Mouse (Mus musculus): ENCODE measurements around the gene Tbata. TPM values are rescaled to one million over a fixed set of nuclear protein-coding genes. Genes with fewer than 3 reads are reported as not detected.

Tbata gene
- polyA plus RNA-seq, 1 experiment from 2014 or later: not detected

DNA sequence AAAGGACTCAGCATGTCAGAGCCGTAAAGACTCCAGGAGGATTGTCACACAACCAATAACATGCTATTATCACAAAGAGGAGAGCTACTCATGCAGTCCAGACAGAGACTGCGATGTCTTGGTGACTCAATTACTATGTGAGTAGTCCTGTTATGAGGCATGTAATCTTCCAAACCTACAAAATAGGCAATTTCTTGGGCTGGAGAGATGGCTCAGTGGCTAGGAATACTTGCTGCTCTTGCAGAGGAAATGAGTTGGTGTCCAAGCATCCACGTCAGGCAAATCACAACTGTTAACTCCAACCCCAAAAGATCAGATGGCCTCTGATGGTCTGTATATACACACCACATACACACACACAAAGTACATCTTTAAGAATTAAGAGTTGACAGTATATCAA, 16.1 kb upstream of the Tbata start:
- H3K4me2 ChIP-seq: no peak overlapping the region
- no peaks in the 10 kb centered on the region for H3K9me3 ChIP-seq (ENCODE audit: control insufficient read depth, low read length)
- H3K4me3 ChIP-seq (ENCODE audit: low read depth, low read length): no peak overlapping the region
- H3K9ac ChIP-seq (ENCODE audit: low read depth, low read length): no peak overlapping the region
- WGBS: 69% methylated on average over 3 of the region's 3 CpGs
- H3K36me3 ChIP-seq (ENCODE audit: control insufficient read depth, insufficient read depth, low read length): no peaks in the 10 kb centered on the region
- peaks cover 7% of the 10 kb centered on the region for H3K4me1 ChIP-seq (replicated peaks; ENCODE audit: control insufficient read depth, insufficient read depth, low read length)
- DNase-seq (ENCODE audit: low spot score): no peak
- H3K27me3 ChIP-seq (replicated peaks; ENCODE audit: control insufficient read depth, insufficient read depth, low read length): no peaks in the 10 kb centered on the region; the same call in 1 of the 2 replicates
- no peak overlapping the region for H3K27ac ChIP-seq (ENCODE audit: low read depth, low read length)
- ATAC-seq (replicated peaks; ENCODE audit: low FRiP score): no peak

DNA sequence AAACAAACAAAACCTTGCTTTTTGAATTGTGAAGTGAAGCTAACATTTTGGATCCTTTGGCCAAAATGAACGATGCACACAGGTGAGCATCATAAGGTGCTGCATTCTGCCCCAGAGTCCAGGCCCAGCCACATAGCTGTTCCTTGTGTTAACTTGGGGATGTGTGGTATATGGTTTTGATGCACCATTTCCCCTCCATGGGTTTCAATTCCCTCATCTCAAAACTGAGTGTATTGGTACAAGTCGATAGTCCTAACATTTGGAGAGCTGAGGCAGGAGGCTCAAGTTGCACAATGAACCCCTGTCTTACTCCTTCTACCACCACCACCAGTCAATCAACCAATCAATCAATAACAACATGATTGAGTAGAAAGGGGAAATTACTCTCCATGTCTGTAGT, 15.3 kb upstream of the Tbata start:
- no peak for ATAC-seq (replicated peaks; ENCODE audit: low FRiP score)
- no peak overlapping the region for H3K27ac ChIP-seq (ENCODE audit: low read depth, low read length)
- no peaks in the 10 kb centered on the region; the same call in 1 of the 2 replicates for H3K4me1 ChIP-seq (replicated peaks; ENCODE audit: control insufficient read depth, insufficient read depth, low read length)
- H3K4me3 ChIP-seq (ENCODE audit: low read depth, low read length): no peak overlapping the region
- H3K27me3 ChIP-seq (replicated peaks; ENCODE audit: control insufficient read depth, insufficient read depth, low read length): no peaks in the 10 kb centered on the region; the same call in 1 of the 2 replicates
- 95% methylated on average over 2 of the region's 2 CpGs for WGBS
- DNase-seq (ENCODE audit: low spot score): no peak
- no peak overlapping the region for H3K9ac ChIP-seq (ENCODE audit: low read depth, low read length)
- no peaks in the 10 kb centered on the region for H3K36me3 ChIP-seq (ENCODE audit: control insufficient read depth, insufficient read depth, low read length)
- no peak overlapping the region for H3K4me2 ChIP-seq
- H3K9me3 ChIP-seq (ENCODE audit: control insufficient read depth, low read length): no peaks in the 10 kb centered on the region

DNA sequence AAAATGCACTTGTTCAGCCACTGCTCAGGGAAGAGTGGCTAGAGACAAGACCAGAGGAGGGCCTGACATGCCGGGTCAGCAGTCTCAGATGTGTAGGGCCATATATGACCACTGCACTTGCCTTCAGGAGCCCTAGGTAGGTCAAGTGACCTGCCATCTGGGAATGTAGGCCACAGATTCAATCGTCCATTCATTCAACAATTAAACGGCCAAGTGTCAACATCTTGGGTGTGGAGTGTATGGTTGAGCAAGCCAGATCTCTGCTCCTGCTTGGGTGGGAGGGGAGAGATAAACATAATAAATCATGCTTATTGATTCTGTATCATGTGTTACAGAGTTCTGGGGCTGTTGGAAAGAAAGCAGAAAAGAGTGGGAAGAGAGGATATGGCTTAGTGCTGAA, 13.2 kb upstream of the Tbata start:
- H3K27ac ChIP-seq (ENCODE audit: low read depth, low read length): no peak overlapping the region
- ATAC-seq (replicated peaks; ENCODE audit: low FRiP score): no peak
- no peak overlapping the region for H3K4me3 ChIP-seq (ENCODE audit: low read depth, low read length)
- H3K36me3 ChIP-seq (ENCODE audit: control insufficient read depth, insufficient read depth, low read length): no peaks in the 10 kb centered on the region
- H3K27me3 ChIP-seq (replicated peaks; ENCODE audit: control insufficient read depth, insufficient read depth, low read length): no peaks in the 10 kb centered on the region; the same call in 1 of the 2 replicates
- no peaks in the 10 kb centered on the region; the same call in 1 of the 2 replicates for H3K4me1 ChIP-seq (replicated peaks; ENCODE audit: control insufficient read depth, insufficient read depth, low read length)
- 79% methylated on average over 3 of the region's 3 CpGs for WGBS
- H3K9me3 ChIP-seq (ENCODE audit: control insufficient read depth, low read length): no peaks in the 10 kb centered on the region
- no peak overlapping the region for H3K4me2 ChIP-seq
- DNase-seq (ENCODE audit: low spot score): no peak
- H3K9ac ChIP-seq (ENCODE audit: low read depth, low read length): no peak overlapping the region

DNA sequence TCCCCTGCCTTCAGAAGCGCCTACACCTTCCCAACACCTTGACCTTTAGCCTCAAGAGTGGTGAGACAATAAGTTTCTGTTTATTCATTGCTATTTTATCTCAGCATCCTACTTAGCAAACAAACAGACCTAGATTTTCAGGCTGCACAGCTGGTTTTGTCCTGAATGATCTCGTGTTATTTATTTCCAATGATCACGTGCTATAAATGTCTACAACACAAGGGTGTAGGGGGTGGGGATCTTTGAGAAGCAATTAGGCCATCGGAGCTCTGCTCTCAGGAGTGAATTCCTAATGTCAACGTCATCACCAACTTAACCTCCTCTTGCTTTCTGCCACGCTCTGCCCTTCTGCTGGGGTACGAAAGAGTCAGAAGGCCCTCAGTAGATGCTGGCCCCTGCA, 11.7 kb upstream of the Tbata start:
- no peaks in the 10 kb centered on the region for H3K27me3 ChIP-seq (replicated peaks; ENCODE audit: control insufficient read depth, insufficient read depth, low read length)
- H3K27ac ChIP-seq (ENCODE audit: low read depth, low read length): no peak overlapping the region
- H3K9me3 ChIP-seq (ENCODE audit: control insufficient read depth, low read length): no peaks in the 10 kb centered on the region
- H3K9ac ChIP-seq (ENCODE audit: low read depth, low read length): no peak overlapping the region
- WGBS: 74% methylated on average over 7 of the region's 7 CpGs
- no peaks in the 10 kb centered on the region for H3K36me3 ChIP-seq (ENCODE audit: control insufficient read depth, insufficient read depth, low read length)
- H3K4me2 ChIP-seq: no peak overlapping the region
- DNase-seq (ENCODE audit: low spot score): no peak
- ATAC-seq (replicated peaks; ENCODE audit: low FRiP score): no peak
- H3K4me3 ChIP-seq (ENCODE audit: low read depth, low read length): no peak overlapping the region
- no peaks in the 10 kb centered on the region; the same call in 1 of the 2 replicates for H3K4me1 ChIP-seq (replicated peaks; ENCODE audit: control insufficient read depth, insufficient read depth, low read length)

DNA sequence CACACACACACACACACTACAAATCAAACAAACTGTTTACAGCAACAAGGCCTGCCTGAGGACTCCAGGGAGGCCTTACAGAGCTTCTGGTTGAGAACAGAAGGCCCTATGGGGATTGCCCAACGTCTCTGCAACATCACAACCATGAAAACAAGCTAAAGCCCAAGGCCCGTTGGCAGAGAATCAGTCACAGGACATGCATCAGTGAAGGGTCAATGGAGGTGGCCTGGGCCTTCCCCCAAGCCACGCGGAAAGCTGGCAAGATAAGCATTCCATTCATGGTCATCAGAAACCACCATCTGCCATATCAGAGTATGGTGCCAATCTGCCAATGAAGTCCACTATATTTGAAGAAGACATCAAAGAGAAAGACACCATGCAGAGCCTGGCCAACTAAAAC, 11.1 kb upstream of the Tbata start:
- no peak overlapping the region for H3K9ac ChIP-seq (ENCODE audit: low read depth, low read length)
- H3K4me1 ChIP-seq (replicated peaks; ENCODE audit: control insufficient read depth, insufficient read depth, low read length): no peaks in the 10 kb centered on the region
- H3K27ac ChIP-seq (ENCODE audit: low read depth, low read length): no peak overlapping the region
- no peaks in the 10 kb centered on the region for H3K36me3 ChIP-seq (ENCODE audit: control insufficient read depth, insufficient read depth, low read length)
- H3K27me3 ChIP-seq (replicated peaks; ENCODE audit: control insufficient read depth, insufficient read depth, low read length): no peaks in the 10 kb centered on the region
- no peak overlapping the region for H3K4me2 ChIP-seq
- no peaks in the 10 kb centered on the region for H3K9me3 ChIP-seq (ENCODE audit: control insufficient read depth, low read length)
- no peak for DNase-seq (ENCODE audit: low spot score)
- ATAC-seq (replicated peaks; ENCODE audit: low FRiP score): no peak
- 77% methylated on average over 4 of the region's 4 CpGs for WGBS
- no peak overlapping the region for H3K4me3 ChIP-seq (ENCODE audit: low read depth, low read length)

DNA sequence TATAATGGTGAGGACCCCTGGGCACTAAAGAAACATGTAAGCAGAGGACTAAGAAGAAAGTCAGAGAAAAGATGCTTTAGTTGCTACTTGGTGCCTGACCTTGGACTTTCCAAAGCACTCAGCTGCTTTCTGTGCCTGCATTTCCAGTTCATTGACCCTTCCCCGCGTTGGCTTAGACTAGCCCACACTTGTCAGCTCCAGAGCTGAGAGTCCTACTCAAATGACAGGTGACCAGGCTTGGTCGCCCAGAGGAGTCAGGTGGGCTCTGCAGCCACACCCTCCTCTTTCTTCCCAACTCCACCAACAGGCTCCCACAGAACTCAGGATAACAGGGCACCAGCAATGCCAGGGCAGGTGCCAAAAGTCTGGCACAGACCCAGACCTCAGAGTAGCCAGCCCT, 9.4 kb upstream of the Tbata start:
- H3K9me3 ChIP-seq (ENCODE audit: control insufficient read depth, low read length): no peaks in the 10 kb centered on the region
- H3K9ac ChIP-seq (ENCODE audit: low read depth, low read length): no peak overlapping the region
- DNase-seq (ENCODE audit: low spot score): no peak
- ATAC-seq (replicated peaks; ENCODE audit: low FRiP score): no peak
- no peak overlapping the region for H3K4me2 ChIP-seq
- H3K36me3 ChIP-seq (ENCODE audit: control insufficient read depth, insufficient read depth, low read length): no peaks in the 10 kb centered on the region
- no peak overlapping the region for H3K4me3 ChIP-seq (ENCODE audit: low read depth, low read length)
- no peaks in the 10 kb centered on the region for H3K27me3 ChIP-seq (replicated peaks; ENCODE audit: control insufficient read depth, insufficient read depth, low read length)
- H3K4me1 ChIP-seq (replicated peaks; ENCODE audit: control insufficient read depth, insufficient read depth, low read length): no peaks in the 10 kb centered on the region
- no peak overlapping the region for H3K27ac ChIP-seq (ENCODE audit: low read depth, low read length)
- 76% methylated on average over 3 of the region's 3 CpGs for WGBS

DNA sequence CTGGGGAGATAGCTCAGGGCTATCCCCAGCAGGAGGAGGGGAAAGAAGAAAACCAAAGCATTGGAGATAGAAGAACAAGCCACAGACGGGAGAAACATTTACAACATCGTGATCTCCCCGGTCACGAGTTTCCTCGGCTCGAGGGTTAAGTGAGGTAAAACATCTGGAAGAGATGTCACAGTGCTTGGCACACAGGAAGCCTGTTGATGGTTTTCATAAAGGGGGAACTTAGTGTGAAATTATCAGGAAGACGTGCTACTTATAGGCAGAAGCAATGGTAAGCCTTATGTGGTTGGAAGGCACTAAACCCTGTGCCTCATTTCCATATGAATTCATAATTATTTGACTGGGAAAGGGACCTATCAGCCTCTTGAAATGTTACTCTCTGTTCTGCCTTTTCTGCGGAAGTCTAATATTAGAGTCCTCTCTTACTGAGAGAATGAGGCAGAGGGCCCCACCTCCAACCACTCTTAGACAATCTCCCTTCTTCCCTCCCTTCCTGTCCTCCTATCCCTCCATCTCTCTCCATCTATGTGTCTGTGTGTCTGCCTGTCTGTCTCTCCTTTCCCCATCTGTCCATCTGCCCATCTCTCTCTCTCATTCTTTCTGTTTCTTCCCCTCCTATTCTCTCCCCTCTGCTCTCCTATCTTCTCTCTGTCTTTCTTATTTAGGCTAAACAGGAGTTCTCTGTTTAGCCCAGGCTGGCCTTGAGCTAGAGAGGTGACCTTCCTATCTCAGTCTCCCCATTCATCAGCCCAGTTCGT, 4.2 kb upstream of the Tbata start:
- Histone ChIP-seq H3K9ac (ENCODE audit: low read depth, low read length) (no peak overlapping the region), H3K36me3 (ENCODE audit: control insufficient read depth, insufficient read depth, low read length) (no peaks in the 10 kb centered on the region), H3K4me1 (replicated peaks; ENCODE audit: control insufficient read depth, insufficient read depth, low read length) (no peaks in the 10 kb centered on the region), H3K4me2 (no peak overlapping the region), H3K27ac (ENCODE audit: low read depth, low read length) (no peak overlapping the region), H3K4me3 (ENCODE audit: low read depth, low read length) (no peak overlapping the region), H3K27me3 (replicated peaks; ENCODE audit: control insufficient read depth, insufficient read depth, low read length) (peaks cover 3% of the 10 kb centered on the region; the same call in 1 of the 2 replicates), H3K9me3 (ENCODE audit: control insufficient read depth, low read length) (no peaks in the 10 kb centered on the region)
- no peak for ATAC-seq (replicated peaks; ENCODE audit: low FRiP score)
- no peak for DNase-seq (ENCODE audit: low spot score)
- WGBS: 61% methylated on average over 9 of the region's 9 CpGs

DNA sequence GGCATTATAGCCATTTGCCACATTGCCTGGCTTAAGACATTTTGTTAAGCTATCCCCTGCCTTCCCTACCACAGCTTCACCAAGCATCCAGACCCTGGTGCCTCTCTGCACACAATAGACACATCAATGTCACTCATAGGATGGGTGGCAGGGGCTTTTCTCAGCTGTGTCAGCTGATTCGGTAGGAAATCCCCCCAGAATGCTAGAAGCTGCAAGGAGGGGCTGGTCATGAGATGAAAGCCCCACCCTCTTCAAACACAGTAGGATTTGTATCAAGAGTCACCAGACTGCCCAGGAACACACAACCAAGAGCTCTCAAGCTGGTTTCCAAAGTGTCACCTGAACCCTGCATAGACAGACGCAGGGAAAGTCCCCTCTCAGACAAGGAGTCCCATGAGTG, 3.4 kb upstream of the Tbata start:
- Histone ChIP-seq H3K4me3 (ENCODE audit: low read depth, low read length) (no peak overlapping the region), H3K36me3 (ENCODE audit: control insufficient read depth, insufficient read depth, low read length) (no peaks in the 10 kb centered on the region), H3K27me3 (replicated peaks; ENCODE audit: control insufficient read depth, insufficient read depth, low read length) (peaks cover 3% of the 10 kb centered on the region; the same call in 1 of the 2 replicates), H3K4me2 (no peak overlapping the region), H3K4me1 (replicated peaks; ENCODE audit: control insufficient read depth, insufficient read depth, low read length) (no peaks in the 10 kb centered on the region), H3K9me3 (ENCODE audit: control insufficient read depth, low read length) (no peaks in the 10 kb centered on the region), H3K27ac (ENCODE audit: low read depth, low read length) (no peak overlapping the region), H3K9ac (ENCODE audit: low read depth, low read length) (no peak overlapping the region)
- WGBS: 63% methylated on average over 2 of the region's 2 CpGs
- ATAC-seq (replicated peaks; ENCODE audit: low FRiP score) (no peak), DNase-seq (ENCODE audit: low spot score) (no peak)

DNA sequence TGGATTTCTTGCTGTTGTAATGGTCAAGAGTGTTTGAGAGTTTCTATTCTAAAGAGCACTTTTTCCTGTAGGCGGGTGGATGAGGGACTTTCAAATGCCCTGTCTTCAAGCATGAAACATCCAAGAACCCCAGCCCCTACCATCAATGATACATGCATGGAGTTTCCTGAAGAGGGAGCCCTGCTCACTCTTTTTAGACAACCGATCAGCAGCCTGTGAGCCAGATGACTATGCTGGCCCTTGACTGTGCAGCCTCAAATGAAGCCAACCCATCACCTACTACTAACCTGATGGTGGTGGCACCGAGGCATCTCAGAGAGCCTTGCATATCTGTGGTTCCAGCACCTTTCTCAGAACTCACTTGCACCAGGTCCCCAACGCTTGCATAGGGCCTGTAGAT, 742 bp downstream of the Tbata start:
- H3K9ac ChIP-seq (ENCODE audit: low read depth, low read length): no peak overlapping the region
- H3K4me1 ChIP-seq (replicated peaks; ENCODE audit: control insufficient read depth, insufficient read depth, low read length): no peaks in the 10 kb centered on the region
- no peaks in the 10 kb centered on the region for H3K36me3 ChIP-seq (ENCODE audit: control insufficient read depth, insufficient read depth, low read length)
- no peak overlapping the region for H3K4me3 ChIP-seq (ENCODE audit: low read depth, low read length)
- no peak overlapping the region for H3K4me2 ChIP-seq
- peaks cover 15% of the 10 kb centered on the region for H3K27me3 ChIP-seq (replicated peaks; ENCODE audit: control insufficient read depth, insufficient read depth, low read length)
- H3K9me3 ChIP-seq (ENCODE audit: control insufficient read depth, low read length): no peaks in the 10 kb centered on the region
- WGBS: 61% methylated on average over 4 of the region's 4 CpGs
- ATAC-seq (replicated peaks; ENCODE audit: low FRiP score) (no peak), DNase-seq (ENCODE audit: low spot score) (no peak)
- no peak overlapping the region for H3K27ac ChIP-seq (ENCODE audit: low read depth, low read length)

All from liver, embryonic 11.5 days (tissue).